Mouse (Mus musculus): Measurements from ENCODE around the gene 1500015O10Rik. TPM values are rescaled to one million over a fixed set of nuclear protein-coding genes. Genes with fewer than 3 reads are reported as not detected.

1500015O10Rik gene
- polyA plus RNA-seq, 1 experiment from 2014 or later, result 3.0 TPM

- no peak overlapping the region for H3K4me3 ChIP-seq (ENCODE audit: low read depth, low read length)
Observed at GRCm38 (mm10) chr1:43718793-43719192, 11.6 kb upstream of the 1500015O10Rik start.

GRCm38 (mm10) chr1:43722459-43722858 is 7.9 kb upstream of the 1500015O10Rik start:
- ATAC-seq (replicated peaks; ENCODE audit: low FRiP score, low TSS enrichment, low read depth) (no peak), DNase-seq (ENCODE audit: low spot score) (no peak)
- H3K4me3 ChIP-seq (ENCODE audit: low read depth, low read length), result no peak overlapping the region
- H3K36me3 ChIP-seq (ENCODE audit: control insufficient read depth, insufficient read depth, low read length), result no peaks in the 10 kb centered on the region
- WGBS, result 76% methylated on average over 1 of the region's 1 CpGs
- no peak overlapping the region for H3K9ac ChIP-seq (ENCODE audit: low read length)
- no peaks in the 10 kb centered on the region for H3K27me3 ChIP-seq (replicated peaks; ENCODE audit: control insufficient read depth, insufficient read depth, low read length)
- no peaks in the 10 kb centered on the region for H3K9me3 ChIP-seq (ENCODE audit: control insufficient read depth, low read length)
- H3K4me2 ChIP-seq (ENCODE audit: low read length), result no peak overlapping the region
- H3K27ac ChIP-seq (ENCODE audit: low read depth), result no peak overlapping the region
- H3K4me1 ChIP-seq (replicated peaks; ENCODE audit: control insufficient read depth, insufficient read depth, low read length), result no peaks in the 10 kb centered on the region

More at GRCm38 (mm10) chr1:43718793-43719192, 11.6 kb upstream of the 1500015O10Rik start:
- Histone ChIP-seq H3K4me1 (replicated peaks; ENCODE audit: control insufficient read depth, insufficient read depth, low read length) (0 out of 2 replicates have a peak, but pooled peaks cover 5% of the 10 kb centered on the region), H3K36me3 (ENCODE audit: control insufficient read depth, insufficient read depth, low read length) (no peaks in the 10 kb centered on the region), H3K9ac (ENCODE audit: low read length) (no peak overlapping the region), H3K4me2 (ENCODE audit: low read length) (no peak overlapping the region), H3K9me3 (ENCODE audit: control insufficient read depth, low read length) (no peaks in the 10 kb centered on the region), H3K27ac (ENCODE audit: low read depth) (no peak overlapping the region), H3K27me3 (replicated peaks; ENCODE audit: control insufficient read depth, insufficient read depth, low read length) (no peaks in the 10 kb centered on the region)
- WGBS, result 46% methylated on average over 2 of the region's 2 CpGs
- no peak for DNase-seq (ENCODE audit: low spot score)
- no peak for ATAC-seq (replicated peaks; ENCODE audit: low FRiP score, low TSS enrichment, low read depth)

GRCm38 (mm10) chr1:43732100-43732499 is 1.7 kb downstream of the 1500015O10Rik start:
- WGBS, result 84% methylated on average over 4 of the region's 4 CpGs
- no peak overlapping the region for H3K9ac ChIP-seq (ENCODE audit: low read length)
- ATAC-seq (replicated peaks; ENCODE audit: low FRiP score, low TSS enrichment, low read depth) (no peak), DNase-seq (ENCODE audit: low spot score) (peak; percentile 52)
- no peaks in the 10 kb centered on the region for H3K4me1 ChIP-seq (replicated peaks; ENCODE audit: control insufficient read depth, insufficient read depth, low read length)
- H3K27ac ChIP-seq (ENCODE audit: low read depth), result no peak overlapping the region
- H3K27me3 ChIP-seq (replicated peaks; ENCODE audit: control insufficient read depth, insufficient read depth, low read length), result no peaks in the 10 kb centered on the region
- H3K36me3 ChIP-seq (ENCODE audit: control insufficient read depth, insufficient read depth, low read length), result no peaks in the 10 kb centered on the region
- H3K4me2 ChIP-seq (ENCODE audit: low read length), result no peak overlapping the region
- no peaks in the 10 kb centered on the region for H3K9me3 ChIP-seq (ENCODE audit: control insufficient read depth, low read length)
- H3K4me3 ChIP-seq (ENCODE audit: low read depth, low read length), result no peak overlapping the region

GRCm38 (mm10) chr1:43732657-43733056 is 2.3 kb downstream of the 1500015O10Rik start:
- H3K4me2 ChIP-seq (ENCODE audit: low read length), result no peak overlapping the region
- DNase-seq (ENCODE audit: low spot score) (no peak), ATAC-seq (replicated peaks; ENCODE audit: low FRiP score, low TSS enrichment, low read depth) (no peak)
- WGBS, result 71% methylated on average over 1 of the region's 1 CpGs
- no peaks in the 10 kb centered on the region for H3K27me3 ChIP-seq (replicated peaks; ENCODE audit: control insufficient read depth, insufficient read depth, low read length)
- no peak overlapping the region for H3K27ac ChIP-seq (ENCODE audit: low read depth)
- H3K4me1 ChIP-seq (replicated peaks; ENCODE audit: control insufficient read depth, insufficient read depth, low read length), result no peaks in the 10 kb centered on the region
- H3K9me3 ChIP-seq (ENCODE audit: control insufficient read depth, low read length), result no peaks in the 10 kb centered on the region
- H3K36me3 ChIP-seq (ENCODE audit: control insufficient read depth, insufficient read depth, low read length), result no peaks in the 10 kb centered on the region
- no peak overlapping the region for H3K4me3 ChIP-seq (ENCODE audit: low read depth, low read length)
- no peak overlapping the region for H3K9ac ChIP-seq (ENCODE audit: low read length)

DNA sequence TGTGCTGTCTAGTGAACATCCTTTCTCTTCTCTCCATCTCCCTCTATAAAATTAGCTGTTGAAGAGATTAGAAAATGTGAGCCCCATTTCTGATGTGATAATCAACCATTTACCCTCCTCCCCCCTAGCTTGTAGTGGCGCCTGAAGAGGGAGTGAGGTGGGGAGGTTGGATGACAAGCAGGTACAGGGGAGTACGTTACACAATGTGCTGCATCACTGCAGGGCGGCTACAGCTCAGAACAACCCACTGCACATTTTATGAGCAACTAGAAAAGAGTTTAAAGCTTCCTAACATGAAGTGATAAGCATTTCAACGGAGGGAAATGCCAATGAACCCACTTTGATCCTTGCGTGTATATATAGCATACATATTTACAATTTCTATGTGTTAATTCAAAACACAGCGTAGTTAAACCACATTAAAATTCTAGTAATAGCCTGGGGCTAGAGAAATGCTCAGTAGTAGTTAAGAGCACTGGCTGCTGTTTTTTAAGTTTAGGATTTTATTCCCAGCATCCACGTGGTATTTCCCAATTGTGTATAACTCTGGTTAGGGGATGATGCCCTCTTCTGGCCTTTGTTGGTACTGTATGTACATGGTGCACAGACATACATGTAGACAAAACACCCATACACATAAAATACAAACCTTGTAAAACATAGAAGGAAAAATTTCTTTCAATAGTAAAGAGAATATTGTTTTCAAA is 7.6 kb downstream of the 1500015O10Rik start:
- no peaks in the 10 kb centered on the region for H3K4me1 ChIP-seq (replicated peaks; ENCODE audit: control insufficient read depth, insufficient read depth, low read length)
- H3K27ac ChIP-seq (ENCODE audit: low read depth), result no peak overlapping the region
- ATAC-seq (replicated peaks; ENCODE audit: low FRiP score, low TSS enrichment, low read depth) (no peak), DNase-seq (ENCODE audit: low spot score) (peak; percentile 69)
- H3K4me3 ChIP-seq (ENCODE audit: low read depth, low read length), result no peak overlapping the region
- no peaks in the 10 kb centered on the region for H3K9me3 ChIP-seq (ENCODE audit: control insufficient read depth, low read length)
- H3K27me3 ChIP-seq (replicated peaks; ENCODE audit: control insufficient read depth, insufficient read depth, low read length), result no peaks in the 10 kb centered on the region
- no peak overlapping the region for H3K9ac ChIP-seq (ENCODE audit: low read length)
- no peaks in the 10 kb centered on the region for H3K36me3 ChIP-seq (ENCODE audit: control insufficient read depth, insufficient read depth, low read length)
- WGBS, result 75% methylated on average over 7 of the region's 7 CpGs
- H3K4me2 ChIP-seq (ENCODE audit: low read length), result no peak overlapping the region

GRCm38 (mm10) chr1:43738519-43738894 is 8.1 kb downstream of the 1500015O10Rik start:
- Histone ChIP-seq H3K27me3 (replicated peaks; ENCODE audit: control insufficient read depth, insufficient read depth, low read length) (no peaks in the 10 kb centered on the region), H3K9me3 (ENCODE audit: control insufficient read depth, low read length) (no peaks in the 10 kb centered on the region), H3K9ac (ENCODE audit: low read length) (no peak overlapping the region), H3K4me3 (ENCODE audit: low read depth, low read length) (no peak overlapping the region), H3K4me1 (replicated peaks; ENCODE audit: control insufficient read depth, insufficient read depth, low read length) (no peaks in the 10 kb centered on the region), H3K36me3 (ENCODE audit: control insufficient read depth, insufficient read depth, low read length) (no peaks in the 10 kb centered on the region), H3K27ac (ENCODE audit: low read depth) (no peak overlapping the region), H3K4me2 (ENCODE audit: low read length) (no peak overlapping the region)
- ATAC-seq (replicated peaks; ENCODE audit: low FRiP score, low TSS enrichment, low read depth), result no peak
- 87% methylated on average over 10 of the region's 10 CpGs for WGBS
- no peak for DNase-seq (ENCODE audit: low spot score)

DNA sequence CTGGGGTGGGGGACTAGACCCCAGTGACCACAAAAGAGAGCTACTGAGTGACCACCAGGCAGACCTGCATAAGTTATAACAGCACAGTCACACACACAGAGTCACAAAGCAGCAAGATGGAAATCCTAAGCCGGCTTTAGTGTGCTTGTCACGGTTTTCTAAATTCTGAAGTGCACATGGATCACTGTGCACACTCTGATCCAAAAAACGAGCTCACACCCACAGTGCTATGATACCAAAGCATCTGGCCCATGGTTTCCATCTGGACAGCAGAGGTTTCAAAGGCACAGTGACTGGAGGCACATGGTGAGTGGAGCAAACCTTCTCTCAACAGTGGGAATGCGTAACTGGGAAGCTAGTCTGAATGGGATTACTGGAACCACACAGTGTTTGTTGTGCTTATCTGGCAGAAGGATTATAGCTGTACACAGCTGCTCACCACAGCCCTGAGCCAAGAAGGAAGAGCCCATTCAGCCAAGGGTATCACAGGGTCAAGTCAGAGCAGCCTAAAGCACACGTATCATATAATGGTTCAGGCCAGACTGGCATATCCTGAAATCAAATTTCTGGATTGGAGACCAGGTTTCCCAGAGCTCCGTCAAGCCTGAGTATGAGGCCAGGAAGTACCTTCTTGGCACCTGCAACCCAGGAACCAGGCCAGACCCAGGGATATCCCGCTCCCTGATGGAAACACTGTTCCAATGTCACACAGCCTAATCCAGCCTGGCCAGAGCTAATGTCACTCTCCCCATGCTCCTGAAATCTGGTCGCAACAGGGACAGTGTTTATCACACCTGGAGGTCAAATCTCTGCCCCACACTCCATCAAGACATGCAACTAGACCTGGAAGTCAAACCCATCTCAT is 24.3 kb downstream of the 1500015O10Rik start:
- H3K9ac ChIP-seq (ENCODE audit: low read length), result no peak overlapping the region
- ATAC-seq (replicated peaks; ENCODE audit: low FRiP score, low TSS enrichment, low read depth) (no peak), DNase-seq (ENCODE audit: low spot score) (no peak)
- H3K9me3 ChIP-seq (ENCODE audit: control insufficient read depth, low read length), result no peaks in the 10 kb centered on the region
- peaks cover 50% of the 10 kb centered on the region for H3K36me3 ChIP-seq (ENCODE audit: control insufficient read depth, insufficient read depth, low read length)
- H3K4me3 ChIP-seq (ENCODE audit: low read depth, low read length), result no peak overlapping the region
- 87% methylated on average over 8 of the region's 8 CpGs for WGBS
- H3K27ac ChIP-seq (ENCODE audit: low read depth), result no peak overlapping the region
- H3K27me3 ChIP-seq (replicated peaks; ENCODE audit: control insufficient read depth, insufficient read depth, low read length), result no peaks in the 10 kb centered on the region
- no peak overlapping the region for H3K4me2 ChIP-seq (ENCODE audit: low read length)
- no peaks in the 10 kb centered on the region for H3K4me1 ChIP-seq (replicated peaks; ENCODE audit: control insufficient read depth, insufficient read depth, low read length)

DNA sequence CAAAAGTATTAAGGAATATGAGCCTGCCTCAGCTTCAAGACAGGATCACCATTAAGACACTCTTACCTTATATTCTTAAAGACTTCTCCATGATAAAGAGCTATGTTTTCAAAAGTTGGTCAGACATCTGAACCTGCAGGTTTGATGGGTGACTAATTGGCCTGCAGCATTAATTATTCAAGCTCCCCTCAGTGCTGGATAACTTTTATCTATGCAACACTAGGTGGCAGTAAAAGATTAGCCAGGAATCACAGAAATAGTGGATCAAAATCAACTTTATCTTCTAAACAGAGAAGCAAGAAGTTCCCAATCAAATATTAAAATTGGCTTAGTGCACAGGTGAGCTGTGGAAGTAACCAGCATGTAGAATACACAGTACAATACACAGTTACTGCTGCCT is 29.7 kb downstream of the 1500015O10Rik start:
- Histone ChIP-seq H3K36me3 (ENCODE audit: control insufficient read depth, insufficient read depth, low read length) (peaks cover 46% of the 10 kb centered on the region), H3K27me3 (replicated peaks; ENCODE audit: control insufficient read depth, insufficient read depth, low read length) (no peaks in the 10 kb centered on the region), H3K4me1 (replicated peaks; ENCODE audit: control insufficient read depth, insufficient read depth, low read length) (no peaks in the 10 kb centered on the region), H3K9ac (ENCODE audit: low read length) (no peak overlapping the region), H3K4me3 (ENCODE audit: low read depth, low read length) (no peak overlapping the region), H3K27ac (ENCODE audit: low read depth) (no peak overlapping the region), H3K9me3 (ENCODE audit: control insufficient read depth, low read length) (no peaks in the 10 kb centered on the region), H3K4me2 (ENCODE audit: low read length) (no peak overlapping the region)
- ATAC-seq (replicated peaks; ENCODE audit: low FRiP score, low TSS enrichment, low read depth) (no peak), DNase-seq (ENCODE audit: low spot score) (no peak)

All from intestine, embryonic 14.5 days (tissue).